Mouse (Mus musculus): Measurements from ENCODE around the gene Zbtb5.

GRCm38 (mm10) chr4:45036571-45036970 lies 24.4 kb upstream of the Zbtb5 start:
- no peak for TF ChIP-seq CTCF (IDR thresholded peaks at IDR 0.05; ENCODE audit: borderline replicate concordance, control insufficient read depth, extremely low read depth, insufficient read depth, low read length, poor library complexity)
- TF ChIP-seq POLR2A (IDR thresholded peaks at IDR 0.05; ENCODE audit: control insufficient read depth, extremely low read depth, insufficient read depth, low read length, poor library complexity): no peak

All from thymus, adult 2 months (tissue).